Comparison of ENCODE assay signal across 8 mouse cellular contexts in genomic region chr4:88438326-88438989, GRCm38 (mm10). TPM values are rescaled to one million over a fixed set of nuclear protein-coding genes. Genes with fewer than 3 reads are reported as not detected.
DNase-seq lines count a peak whose midpoint lies in the region; ATAC-seq and TF ChIP-seq lines count a peak whose summit lies in the region.

TSS of gene Hacd4 (minus strand) at chr4:88438928.

- H3K27ac ChIP-seq in kidney, adult 2 months (ENCODE audit: insufficient read depth, low read depth, low read length): peak within 1 kb of the TSS; percentile 36
- peak within 1 kb of the TSS; percentile 50; the same call in 1 of the 2 replicates for H3K27ac ChIP-seq in lung, embryonic 14.5 days (ENCODE audit: low read depth)

- TF ChIP-seq CTCF in kidney, adult 2 months (conservative IDR thresholded peaks at IDR 0.05; ENCODE audit: insufficient read depth, insufficient read length, low read depth, low read length): no peak
- TF ChIP-seq CTCF in lung, embryonic 14.5 days (IDR thresholded peaks at IDR 0.05; ENCODE audit: low read depth): no peak

- no peaks in the 10 kb centered on the region for H3K9me3 ChIP-seq in lung, embryonic 14.5 days (ENCODE audit: low read depth, low read length)

- H3K27me3 ChIP-seq in kidney, adult 2 months (replicated peaks; ENCODE audit: control insufficient read depth, insufficient read depth, low read length): no peaks in the 10 kb centered on the region
- no peaks in the 10 kb centered on the region for H3K27me3 ChIP-seq in lung, embryonic 14.5 days (ENCODE audit: insufficient read depth, low read length)

- peak within 1 kb of the TSS; percentile 58 for H3K9ac ChIP-seq in lung, embryonic 14.5 days

- DNase-seq in thymus, postnatal 14 days: peak; percentile 8
- no peak for DNase-seq in thymus, postnatal 0 days (ENCODE audit: low spot score)
- peak; percentile 14 for DNase-seq in embryo, embryonic 11.5 days (ENCODE audit: low read depth, low spot score)
- peak; percentile 69 for DNase-seq in heart, adult 8-10 months (ENCODE audit: low spot score)
- peak; percentile 84 for DNase-seq in kidney, adult 2 months
- peak; percentile 74 for DNase-seq in lung, embryonic 14.5 days

- no peaks in the 10 kb centered on the region for H3K36me3 ChIP-seq in kidney, adult 2 months (ENCODE audit: control insufficient read depth, insufficient read depth, low read length)
- H3K36me3 ChIP-seq in lung, embryonic 14.5 days (ENCODE audit: insufficient read depth): no peaks in the 10 kb centered on the region

- peak; percentile 93 for ATAC-seq in lung, embryonic 14.5 days (ENCODE audit: insufficient read depth)
- peak; percentile 28; the same call in 1 of the 2 replicates for ATAC-seq in neutrophil, adult 5-6 weeks (ENCODE audit: extremely low read depth, insufficient number of reproducible peaks, low FRiP score, poor library complexity, severe bottlenecking)
- no peak for ATAC-seq in CD4-positive, CD25-positive, alpha-beta regulatory T cell, adult 4 months

- WGBS in kidney, adult 2 months: 6% methylated on average over 14 of the region's 14 CpGs
- WGBS in lung, embryonic 14.5 days: 4% methylated on average over 14 of the region's 14 CpGs

- peak within 1 kb of the TSS; percentile 82 for H3K4me2 ChIP-seq in lung, embryonic 14.5 days

- TF ChIP-seq POLR2A in kidney, adult 2 months (IDR thresholded peaks at IDR 0.05; ENCODE audit: low read depth, low read length): no peak

- peak within 1 kb of the TSS; percentile 55 for H3K4me3 ChIP-seq in kidney, adult 2 months (ENCODE audit: insufficient read depth, low read depth, low read length)
- H3K4me3 ChIP-seq in lung, embryonic 14.5 days (ENCODE audit: low read depth, low read length): peak within 1 kb of the TSS; percentile 43

- H3K4me1 ChIP-seq in kidney, adult 2 months (ENCODE audit: control insufficient read depth, insufficient read depth, low read length): no peaks in the 10 kb centered on the region
- H3K4me1 ChIP-seq in lung, embryonic 14.5 days (ENCODE audit: insufficient read depth): peaks cover 3% of the 10 kb centered on the region; the same call in 1 of the 2 replicates

RNA-seq across cellular contexts. Expression of gene Hacd4, which starts in this region (rescaled TPM):
- 2.3 and 2.4 TPM in 2 replicates for polyA plus RNA-seq in thymus, postnatal 0 days (2015; fragmentation: Nextera tagmentation; extraction: Ambion mirVana)
- 1 to 10 TPM; 4.0 to 5.6 (median 4.4) TPM for total RNA-seq in heart, adult 8-10 months (2022)
- polyA plus RNA-seq in kidney, adult 2 months (2012; rRNA removed): 2.8 and 3.7 TPM in 2 replicates
- polyA plus RNA-seq in lung, embryonic 14.5 days (2014; fragmentation: Nextera tagmentation; extraction: Ambion mirVana): 9.3 and 9.9 TPM in 2 replicates
- 68.3 and 71.2 TPM in 2 replicates for total RNA-seq in neutrophil, adult 5-6 weeks (2017)
- under 1 TPM; 0.11 to 0.30 TPM for polyA plus RNA-seq in CD4-positive, CD25-positive, alpha-beta regulatory T cell, adult 4 months (2017; shearing (Covaris generic))

Comparison
In these comparisons a context has a peak if more than half of its experiments do, and no peak if none do; other contexts are left out.
1. RNA of gene Hacd4 (total RNA-seq): 68.3 to 71.2 TPM in neutrophil, adult 5-6 weeks; 4.0 to 5.6 TPM in heart, adult 8-10 months; every median in the first group is over 10 times any median in the second.